Mouse (Mus musculus): ENCODE measurements around the gene Ascc2. TPM values are rescaled to one million over a fixed set of nuclear protein-coding genes. Genes with fewer than 3 reads are reported as not detected.
A peak's percentile ranks its signal among the peaks of the same experiment; 100 is the strongest.

The Ascc2 gene
- total and polyA plus RNA-seq, 2 experiments from 2014 or later = 15.6 to 15.8 TPM

GRCm38 (mm10) chr11:4659818-4660217, 22.3 kb downstream of the Ascc2 start:
- Histone ChIP-seq H3K27me3 (ENCODE audit: insufficient read depth, low read length) (no peaks in the 10 kb centered on the region), H3K4me3 (ENCODE audit: low read depth, low read length) (no peak overlapping the region), H3K4me2 (ENCODE audit: low read depth, low read length, poor library complexity, severe bottlenecking) (no peak overlapping the region), H3K36me3 (ENCODE audit: insufficient read depth, low read length) (peaks cover 42% of the 10 kb centered on the region), H3K27ac (ENCODE audit: low read depth, low read length) (no peak overlapping the region), H3K9me3 (ENCODE audit: low read length) (no peaks in the 10 kb centered on the region), H3K4me1 (ENCODE audit: insufficient read depth, low read length) (no peaks in the 10 kb centered on the region), H3K9ac (replicated peaks; ENCODE audit: low read length, poor library complexity, severe bottlenecking) (no peak overlapping the region)
- ATAC-seq (ENCODE audit: low FRiP score) (no peak), DNase-seq (ENCODE audit: low spot score) (no peak)
- WGBS = 90% methylated on average over 1 of the region's 1 CpGs
- TF ChIP-seq CTCF (IDR thresholded peaks at IDR 0.05) = no peak

- H3K9ac ChIP-seq (replicated peaks; ENCODE audit: low read length, poor library complexity, severe bottlenecking) = no peak overlapping the region
- 82% methylated on average over 7 of the region's 7 CpGs for WGBS
- H3K27me3 ChIP-seq (ENCODE audit: insufficient read depth, low read length) = no peaks in the 10 kb centered on the region
- no peaks in the 10 kb centered on the region for H3K9me3 ChIP-seq (ENCODE audit: low read length)
- peaks cover 37% of the 10 kb centered on the region for H3K36me3 ChIP-seq (ENCODE audit: insufficient read depth, low read length)
- H3K4me3 ChIP-seq (ENCODE audit: low read depth, low read length) = no peak overlapping the region
- DNase-seq (ENCODE audit: low spot score) (peak; percentile 61), ATAC-seq (ENCODE audit: low FRiP score) (no peak)
- no peak overlapping the region for H3K27ac ChIP-seq (ENCODE audit: low read depth, low read length)
- no peak for TF ChIP-seq CTCF (IDR thresholded peaks at IDR 0.05)
- no peak overlapping the region for H3K4me2 ChIP-seq (ENCODE audit: low read depth, low read length, poor library complexity, severe bottlenecking)
- no peaks in the 10 kb centered on the region for H3K4me1 ChIP-seq (ENCODE audit: insufficient read depth, low read length)
Measured at GRCm38 (mm10) chr11:4660309-4661025, 22.9 kb downstream of the Ascc2 start.

GRCm38 (mm10) chr11:4661324-4661723, 23.8 kb downstream of the Ascc2 start:
- ATAC-seq (ENCODE audit: low FRiP score) = no peak

GRCm38 (mm10) chr11:4661871-4662495, 24.4 kb downstream of the Ascc2 start:
- no peaks in the 10 kb centered on the region for H3K4me1 ChIP-seq (ENCODE audit: insufficient read depth, low read length)
- no peak for TF ChIP-seq CTCF (IDR thresholded peaks at IDR 0.05)
- no peak overlapping the region for H3K9ac ChIP-seq (replicated peaks; ENCODE audit: low read length, poor library complexity, severe bottlenecking)
- no peak overlapping the region for H3K4me3 ChIP-seq (ENCODE audit: low read depth, low read length)
- H3K9me3 ChIP-seq (ENCODE audit: low read length) = no peaks in the 10 kb centered on the region
- H3K4me2 ChIP-seq (ENCODE audit: low read depth, low read length, poor library complexity, severe bottlenecking) = no peak overlapping the region
- ATAC-seq (ENCODE audit: low FRiP score) (no peak), DNase-seq (ENCODE audit: low spot score) (peak; percentile 79)
- no peak overlapping the region for H3K27ac ChIP-seq (ENCODE audit: low read depth, low read length)
- H3K27me3 ChIP-seq (ENCODE audit: insufficient read depth, low read length) = no peaks in the 10 kb centered on the region
- 76% methylated on average over 10 of the region's 10 CpGs for WGBS
- peaks cover 36% of the 10 kb centered on the region for H3K36me3 ChIP-seq (ENCODE audit: insufficient read depth, low read length)

More at GRCm38 (mm10) chr11:4661324-4661723, 23.8 kb downstream of the Ascc2 start:
- 86% methylated on average over 4 of the region's 4 CpGs for WGBS
- no peaks in the 10 kb centered on the region for H3K9me3 ChIP-seq (ENCODE audit: low read length)
- no peak for DNase-seq (ENCODE audit: low spot score)
- no peaks in the 10 kb centered on the region for H3K27me3 ChIP-seq (ENCODE audit: insufficient read depth, low read length)
- no peak overlapping the region for H3K4me2 ChIP-seq (ENCODE audit: low read depth, low read length, poor library complexity, severe bottlenecking)
- H3K27ac ChIP-seq (ENCODE audit: low read depth, low read length) = no peak overlapping the region
- TF ChIP-seq CTCF (IDR thresholded peaks at IDR 0.05) = no peak
- H3K4me3 ChIP-seq (ENCODE audit: low read depth, low read length) = no peak overlapping the region
- H3K36me3 ChIP-seq (ENCODE audit: insufficient read depth, low read length) = peaks cover 36% of the 10 kb centered on the region
- H3K4me1 ChIP-seq (ENCODE audit: insufficient read depth, low read length) = no peaks in the 10 kb centered on the region
- no peak overlapping the region for H3K9ac ChIP-seq (replicated peaks; ENCODE audit: low read length, poor library complexity, severe bottlenecking)

GRCm38 (mm10) chr11:4662496-4662878, 24.9 kb downstream of the Ascc2 start:
- Histone ChIP-seq H3K9me3 (ENCODE audit: low read length) (no peaks in the 10 kb centered on the region), H3K27me3 (ENCODE audit: insufficient read depth, low read length) (no peaks in the 10 kb centered on the region), H3K4me1 (ENCODE audit: insufficient read depth, low read length) (no peaks in the 10 kb centered on the region), H3K36me3 (ENCODE audit: insufficient read depth, low read length) (peaks cover 36% of the 10 kb centered on the region), H3K27ac (ENCODE audit: low read depth, low read length) (no peak overlapping the region; the same call in 1 of the 2 replicates), H3K9ac (replicated peaks; ENCODE audit: low read length, poor library complexity, severe bottlenecking) (no peak overlapping the region), H3K4me2 (ENCODE audit: low read depth, low read length, poor library complexity, severe bottlenecking) (no peak overlapping the region), H3K4me3 (ENCODE audit: low read depth, low read length) (no peak overlapping the region)
- TF ChIP-seq CTCF (IDR thresholded peaks at IDR 0.05) = no peak
- DNase-seq (ENCODE audit: low spot score) (no peak), ATAC-seq (ENCODE audit: low FRiP score) (no peak)
- WGBS = 92% methylated on average over 11 of the region's 11 CpGs

- 91% methylated on average over 4 of the region's 4 CpGs for WGBS
- no peaks in the 10 kb centered on the region for H3K9me3 ChIP-seq (ENCODE audit: low read length)
- TF ChIP-seq CTCF (IDR thresholded peaks at IDR 0.05) = no peak
Measured at GRCm38 (mm10) chr11:4671736-4672135, 34.2 kb downstream of the Ascc2 start.

More at GRCm38 (mm10) chr11:4671736-4672135, 34.2 kb downstream of the Ascc2 start:
- DNase-seq (ENCODE audit: low spot score) (no peak), ATAC-seq (ENCODE audit: low FRiP score) (no peak)
- Histone ChIP-seq H3K4me3 (ENCODE audit: low read depth, low read length) (no peak overlapping the region), H3K27me3 (ENCODE audit: insufficient read depth, low read length) (no peaks in the 10 kb centered on the region), H3K9ac (replicated peaks; ENCODE audit: low read length, poor library complexity, severe bottlenecking) (no peak overlapping the region), H3K4me2 (ENCODE audit: low read depth, low read length, poor library complexity, severe bottlenecking) (no peak overlapping the region), H3K36me3 (ENCODE audit: insufficient read depth, low read length) (peaks cover 48% of the 10 kb centered on the region), H3K4me1 (ENCODE audit: insufficient read depth, low read length) (no peaks in the 10 kb centered on the region), H3K27ac (ENCODE audit: low read depth, low read length) (no peak overlapping the region)

Measured in midbrain, postnatal 0 days (tissue).